Mouse (Mus musculus): ENCODE measurements at regions not wholly inside any gene's neighbourhood (a gene's known extent, or its start where the extent isn't known, plus 50 kb on each side); places are given as distances from the start of the nearest gene placed in this dataset.

GRCm38 (mm10) chr16:15052389-15052923 is 146.1 kb downstream of the Efcab1 start:
- no peak for DNase-seq

- peak; percentile 30 for DNase-seq
Observed at GRCm38 (mm10) chr16:15052924-15053793, 146.8 kb downstream of the Efcab1 start.

GRCm38 (mm10) chr16:15053840-15054239 is 147.4 kb downstream of the Efcab1 start:
- DNase-seq = no peak

GRCm38 (mm10) chr16:15054306-15055001 is 148.0 kb downstream of the Efcab1 start:
- no peak for DNase-seq

- DNase-seq = no peak
Observed at GRCm38 (mm10) chr16:15055697-15056096, 149.3 kb downstream of the Efcab1 start.

- no peak for DNase-seq
Observed at GRCm38 (mm10) chr16:15070485-15070960, 164.1 kb downstream of the Efcab1 start.

DNA sequence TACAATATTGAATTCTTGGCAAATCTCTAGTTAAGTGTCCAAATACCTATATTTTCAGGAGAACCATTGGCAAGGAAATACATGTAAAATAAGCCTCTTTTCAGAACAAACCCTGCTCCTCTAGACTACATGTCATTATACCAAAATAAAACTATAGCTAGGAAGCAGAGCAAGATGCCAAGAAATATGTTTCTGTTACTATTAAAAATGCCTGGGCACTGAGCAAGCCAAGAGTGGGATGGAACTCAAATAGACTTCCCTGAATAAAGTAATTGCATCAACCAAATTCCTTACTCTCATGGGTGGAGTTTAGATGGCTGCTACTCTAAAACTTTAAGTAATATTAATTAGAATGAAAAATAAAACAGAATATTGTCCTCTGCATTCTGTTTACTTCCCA is 168.0 kb downstream of the Efcab1 start:
- DNase-seq = no peak

GRCm38 (mm10) chr16:15083692-15084091 is 177.3 kb downstream of the Efcab1 start:
- no peak for DNase-seq

GRCm38 (mm10) chr16:15084147-15084752 is 177.8 kb downstream of the Efcab1 start:
- DNase-seq = peak; percentile 14

GRCm38 (mm10) chr16:15084753-15085728 is 178.6 kb downstream of the Efcab1 start:
- peak; percentile 53 for DNase-seq

DNA sequence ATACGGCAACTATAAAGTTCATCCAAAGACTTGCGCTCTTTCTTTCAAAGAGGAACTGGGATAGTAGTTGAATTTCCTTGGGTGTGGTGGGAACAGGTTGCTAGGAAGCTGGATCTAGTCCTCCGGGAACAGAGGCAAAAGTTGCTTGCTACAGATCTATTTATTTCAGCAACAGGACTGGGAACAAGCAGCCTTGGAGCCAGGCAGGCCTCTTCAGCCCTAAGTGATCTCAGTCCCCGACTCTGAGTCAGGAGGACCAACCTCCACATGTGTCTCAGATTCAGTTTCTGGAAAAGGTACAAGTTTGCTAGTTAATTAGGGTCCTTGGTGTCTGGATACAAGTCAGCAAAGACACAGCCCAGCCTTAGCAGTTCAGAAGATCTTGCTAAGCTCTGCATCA is 180.2 kb downstream of the Efcab1 start:
- DNase-seq = peak; percentile 5

DNA sequence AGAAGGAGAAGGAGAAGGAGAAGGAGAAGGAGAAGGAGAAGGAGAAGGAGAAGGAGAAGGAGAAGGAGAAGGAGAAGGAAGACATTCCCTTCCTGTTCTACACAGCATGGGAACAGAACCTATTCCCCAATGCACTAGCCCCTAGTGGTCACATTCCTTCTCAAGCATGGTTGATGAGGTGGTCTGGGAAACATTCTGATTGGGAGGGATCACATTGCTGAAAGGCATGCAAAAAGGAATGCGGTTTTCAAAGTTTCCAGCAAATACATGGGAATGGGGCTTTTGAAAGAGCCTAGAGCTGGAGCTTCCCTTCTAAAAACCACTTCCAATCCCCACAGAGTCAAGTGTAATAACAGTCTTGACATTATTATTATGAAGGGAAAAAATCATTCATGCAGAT is 197.5 kb downstream of the Efcab1 start:
- DNase-seq = no peak

GRCm38 (mm10) chr16:15107234-15107633 is 200.8 kb downstream of the Efcab1 start:
- no peak for DNase-seq

- DNase-seq = no peak
Observed at GRCm38 (mm10) chr16:15113131-15113530, 204.1 kb upstream of the Gm21897 start.

DNA sequence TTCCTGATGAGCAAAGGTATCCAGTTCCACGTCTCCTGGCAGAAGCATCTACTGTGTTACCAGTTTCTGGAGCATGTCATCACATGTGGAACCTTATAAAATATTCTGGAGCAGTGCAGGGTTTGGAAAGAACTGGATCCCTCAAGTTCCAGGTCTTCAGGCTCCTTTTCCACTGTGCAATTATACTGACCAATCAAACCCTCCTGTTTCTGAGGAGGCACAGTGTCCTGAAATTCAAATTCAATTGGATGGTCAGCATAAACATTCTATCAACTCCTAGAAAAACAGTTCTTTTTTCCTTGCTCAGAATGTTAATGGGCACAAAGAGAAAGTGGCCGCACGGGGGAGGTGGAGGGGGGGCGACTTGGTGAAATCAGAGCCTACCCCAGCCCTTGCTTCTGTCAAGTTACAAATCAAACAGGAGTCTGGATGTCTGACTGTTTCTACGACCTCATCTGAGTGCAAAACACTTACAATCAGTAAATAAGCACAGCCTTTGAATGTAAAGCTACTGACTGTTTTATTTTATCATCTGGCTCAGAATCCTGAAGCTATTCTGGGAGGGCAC is 203.2 kb upstream of the Gm21897 start:
- DNase-seq = no peak

DNA sequence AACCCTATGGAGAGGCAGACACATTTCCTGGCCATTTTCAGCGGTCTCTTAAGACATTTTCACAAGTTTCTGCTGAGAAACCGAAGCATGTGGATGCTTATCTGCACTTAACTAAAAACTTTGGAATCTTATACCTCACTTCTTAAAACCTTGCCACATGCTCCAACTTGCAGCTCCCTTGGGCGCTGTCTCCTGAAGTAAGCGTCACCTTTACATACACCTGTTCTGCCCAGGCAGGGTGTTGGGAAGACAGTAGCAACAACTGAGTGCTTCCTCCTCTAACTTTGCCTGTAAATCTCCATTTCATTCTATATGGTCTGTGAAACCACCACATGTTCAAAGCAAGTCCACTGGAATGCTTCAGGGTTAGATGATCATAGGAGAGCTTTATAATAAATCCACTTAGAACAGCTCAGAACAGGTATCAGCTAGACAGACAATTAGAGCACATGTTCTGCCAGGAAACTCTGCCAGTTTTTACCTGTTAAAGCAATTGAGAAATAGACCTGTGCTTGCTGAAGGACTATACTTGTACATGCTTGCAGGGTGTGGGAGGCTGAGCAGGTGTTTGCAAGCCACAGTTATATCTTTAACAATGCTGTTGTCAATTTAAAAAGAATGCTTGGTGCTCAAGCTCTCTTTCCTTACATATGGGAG is 202.6 kb upstream of the Gm21897 start:
- DNase-seq = no peak

GRCm38 (mm10) chr16:15115386-15115785 is 201.9 kb upstream of the Gm21897 start:
- DNase-seq = no peak

- DNase-seq = peak; percentile 12
Observed at GRCm38 (mm10) chr16:15119799-15120198, 197.5 kb upstream of the Gm21897 start.

DNA sequence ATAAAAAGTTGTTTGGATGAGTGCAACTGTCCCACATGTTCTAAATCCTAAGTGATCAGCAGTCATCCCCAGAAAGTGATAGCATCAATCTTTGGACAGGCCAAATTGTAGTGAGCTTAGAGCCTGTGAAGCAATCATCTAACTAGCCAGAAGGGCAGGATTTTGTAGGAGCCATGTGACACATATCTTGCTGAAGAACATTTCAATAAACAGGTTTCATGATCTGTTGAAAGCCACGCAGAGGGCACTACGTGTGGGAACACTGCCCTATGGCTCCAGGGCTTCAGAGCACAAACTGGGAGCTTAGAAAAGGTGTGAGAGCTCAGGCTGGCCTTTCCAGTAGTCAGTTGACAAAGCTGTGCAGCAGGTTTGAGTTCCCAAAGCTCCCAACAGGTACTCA is 188.3 kb upstream of the Gm21897 start:
- no peak for DNase-seq

- DNase-seq = no peak
Observed at GRCm38 (mm10) chr16:15129806-15130205, 187.5 kb upstream of the Gm21897 start.

DNA sequence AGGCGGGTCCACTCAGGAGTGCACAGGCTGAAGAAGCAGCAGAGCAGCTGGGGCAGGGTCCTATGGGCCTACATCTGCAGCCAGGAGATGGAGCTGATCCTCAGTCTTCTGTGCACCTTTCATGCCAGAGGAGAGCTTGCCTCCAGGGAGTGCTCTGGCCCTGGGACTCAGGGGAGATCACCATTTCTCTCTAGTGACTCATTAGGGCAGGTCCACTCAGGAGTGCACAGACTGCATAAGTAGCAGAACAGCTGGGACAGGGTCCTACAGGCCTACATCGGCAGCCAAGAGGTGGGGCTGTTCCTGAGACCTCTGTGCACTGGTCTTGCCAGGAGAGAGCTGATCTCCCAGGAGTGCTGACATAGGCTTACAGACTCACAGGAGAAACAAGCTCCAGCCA is 159.4 kb upstream of the Gm21897 start:
- no peak for DNase-seq

Data from gastrocnemius, postnatal 10 days (tissue).